Mouse (Mus musculus) neural tube, embryonic 11.5 days (tissue): ENCODE measurements around the gene Atp1a2. TPM values are rescaled to one million over a fixed set of nuclear protein-coding genes. Genes with fewer than 3 reads are reported as not detected.

Experiments used
- ATAC-seq: fragments of 200-750 bp; cut with Nextera tagmentation; 2 replicates; pipeline ENCODE4 v1.8.0; 2017; ENCODE audit warnings: moderate number of reproducible peaks, mild to moderate bottlenecking, moderate TSS enrichment, moderate library complexity; ENCODE audit not compliant: insufficient read depth, low FRiP score, low TSS enrichment
- DNase-seq: peaks from one replicate; pipeline ENCODE4 v3.0.0-alpha.2; 2015; ENCODE audit warnings: low spot score
- H3K27ac ChIP-seq: fragments of 300-500 bp; sonication (generic); 2 replicates; pipeline ENCODE4 v1.5.1; 2014; ENCODE audit warnings: low read depth, mild to moderate bottlenecking, low read length
- H3K27me3 ChIP-seq: fragments of 300-500 bp; sonication (generic); 2 replicates; pipeline ENCODE4 v1.6.1; 2014; ENCODE audit warnings: mild to moderate bottlenecking, low read length, mixed read lengths; ENCODE audit not compliant: control insufficient read depth, insufficient read depth
- H3K36me3 ChIP-seq: fragments of 300-500 bp; sonication (generic); 2 replicates; pipeline ENCODE4 v1.6.1; 2014; ENCODE audit warnings: mild to moderate bottlenecking, low read length, moderate library complexity, mixed read lengths; ENCODE audit not compliant: control insufficient read depth, insufficient read depth
- H3K4me1 ChIP-seq: fragments of 300-500 bp; sonication (generic); 2 replicates; pipeline ENCODE4 v1.6.1; 2014; ENCODE audit warnings: low read length, mixed read lengths; ENCODE audit not compliant: control insufficient read depth, insufficient read depth
- H3K4me2 ChIP-seq: fragments of 300-500 bp; sonication (generic); 2 replicates; pipeline ENCODE4 v1.6.1; 2014; ENCODE audit warnings: low read depth, mild to moderate bottlenecking, moderate library complexity
- H3K4me3 ChIP-seq: fragments of 300-500 bp; sonication (generic); 2 replicates; pipeline ENCODE4 v1.5.1; 2014; ENCODE audit warnings: low read depth, low read length
- H3K9ac ChIP-seq: fragments of 300-500 bp; sonication (generic); 2 replicates; pipeline ENCODE4 v1.6.1; 2014; ENCODE audit warnings: mild to moderate bottlenecking, low read length
- H3K9me3 ChIP-seq: fragments of 300-500 bp; sonication (generic); 2 replicates; pipeline ENCODE4 v1.6.1; 2016; ENCODE audit warnings: low read length; ENCODE audit not compliant: control insufficient read depth
- WGBS: fragments of 180-500 bp; shearing (Covaris S2); extraction: QIAGEN DNeasy Blood & Tissue Kit; methylation state at CpG from one replicate; pipeline ENCODE4 v1.1.7; 2014; 5-methylcytosine and 5-hydroxymethylcytosine counted together
- polyA plus RNA-seq: library from polyadenylated mRNA; unstranded; fragments of >200 nt; fragmentation: Nextera tagmentation; extraction: Ambion mirVana; gene quantifications from 2 replicates; pipeline ENCODE4 v1.2.1, GENCODE M21; 2014

The Atp1a2 gene
- polyA plus RNA-seq, 1 experiment from 2014 or later = 1.3 TPM

GRCm38 (mm10) chr1:172293449-172293848 lies 4.4 kb downstream of the Atp1a2 start:
- DNase-seq = no peak
- Histone ChIP-seq H3K9me3 (no peaks in the 10 kb centered on the region), H3K27me3 (no peaks in the 10 kb centered on the region), H3K4me2 (no peak overlapping the region), H3K27ac (no peak overlapping the region), H3K9ac (no peak overlapping the region), H3K4me3 (no peak overlapping the region), H3K4me1 (peaks cover 3% of the 10 kb centered on the region), H3K36me3 (no peaks in the 10 kb centered on the region)
- WGBS = 88% methylated on average over 11 of the region's 11 CpGs
- ATAC-seq = no peak

- 84% methylated on average over 2 of the region's 2 CpGs for WGBS
- H3K36me3 ChIP-seq = no peaks in the 10 kb centered on the region
- H3K27ac ChIP-seq = no peak overlapping the region
- no peak overlapping the region for H3K9ac ChIP-seq
- H3K27me3 ChIP-seq = no peaks in the 10 kb centered on the region
- H3K4me3 ChIP-seq = no peak overlapping the region
- ATAC-seq (no peak), DNase-seq (no peak)
- H3K9me3 ChIP-seq = no peaks in the 10 kb centered on the region
- no peak overlapping the region for H3K4me2 ChIP-seq
- H3K4me1 ChIP-seq = peaks cover 2% of the 10 kb centered on the region
Measured at GRCm38 (mm10) chr1:172292880-172293279, 5.0 kb downstream of the Atp1a2 start.

GRCm38 (mm10) chr1:172289617-172289946 lies 8.3 kb downstream of the Atp1a2 start:
- Histone ChIP-seq H3K27me3 (no peaks in the 10 kb centered on the region), H3K4me1 (no peaks in the 10 kb centered on the region), H3K4me3 (no peak overlapping the region), H3K9me3 (no peaks in the 10 kb centered on the region), H3K9ac (no peak overlapping the region), H3K36me3 (no peaks in the 10 kb centered on the region), H3K27ac (no peak overlapping the region), H3K4me2 (no peak overlapping the region)
- no peak for ATAC-seq
- 88% methylated on average over 3 of the region's 3 CpGs for whole genome bisulfite sequencing
- DNase-seq = no peak

- no peak overlapping the region for H3K4me2 ChIP-seq
- DNase-seq (no peak), ATAC-seq (no peak)
- no peaks in the 10 kb centered on the region for H3K4me1 ChIP-seq
- H3K27ac ChIP-seq = no peak overlapping the region
- no peak overlapping the region for H3K4me3 ChIP-seq
- no peaks in the 10 kb centered on the region for H3K36me3 ChIP-seq
- no peak overlapping the region for H3K9ac ChIP-seq
- WGBS = 94% methylated on average over 11 of the region's 11 CpGs
- no peaks in the 10 kb centered on the region for H3K9me3 ChIP-seq
- H3K27me3 ChIP-seq = no peaks in the 10 kb centered on the region
Measured at GRCm38 (mm10) chr1:172288900-172289616, 8.8 kb downstream of the Atp1a2 start.

GRCm38 (mm10) chr1:172286740-172287139 lies 11.1 kb downstream of the Atp1a2 start:
- 86% methylated on average over 5 of the region's 5 CpGs for WGBS
- Histone ChIP-seq H3K4me1 (no peaks in the 10 kb centered on the region), H3K4me2 (no peak overlapping the region), H3K36me3 (no peaks in the 10 kb centered on the region), H3K9ac (no peak overlapping the region), H3K27ac (no peak overlapping the region), H3K4me3 (no peak overlapping the region), H3K9me3 (no peaks in the 10 kb centered on the region), H3K27me3 (no peaks in the 10 kb centered on the region)
- ATAC-seq (no peak), DNase-seq (no peak)

- DNase-seq (no peak), ATAC-seq (no peak)
- WGBS = 87% methylated on average over 14 of the region's 14 CpGs
- no peaks in the 10 kb centered on the region for H3K36me3 ChIP-seq
- no peaks in the 10 kb centered on the region for H3K9me3 ChIP-seq
- H3K4me1 ChIP-seq = no peaks in the 10 kb centered on the region
- no peak overlapping the region for H3K9ac ChIP-seq
- no peak overlapping the region for H3K27ac ChIP-seq
- no peak overlapping the region for H3K4me2 ChIP-seq
- H3K27me3 ChIP-seq = no peaks in the 10 kb centered on the region
- H3K4me3 ChIP-seq = no peak overlapping the region
Measured at GRCm38 (mm10) chr1:172284221-172284620, 13.6 kb downstream of the Atp1a2 start.

GRCm38 (mm10) chr1:172283073-172283472 lies 14.8 kb downstream of the Atp1a2 start:
- no peaks in the 10 kb centered on the region for H3K36me3 ChIP-seq
- no peaks in the 10 kb centered on the region for H3K4me1 ChIP-seq
- no peak for ATAC-seq
- WGBS = 92% methylated on average over 6 of the region's 6 CpGs
- no peak overlapping the region for H3K27ac ChIP-seq
- no peak for DNase-seq
- no peak overlapping the region for H3K4me3 ChIP-seq
- no peaks in the 10 kb centered on the region for H3K27me3 ChIP-seq
- H3K9me3 ChIP-seq = no peaks in the 10 kb centered on the region
- no peak overlapping the region for H3K4me2 ChIP-seq
- H3K9ac ChIP-seq = no peak overlapping the region

- no peak overlapping the region for H3K9ac ChIP-seq
- H3K27me3 ChIP-seq = no peaks in the 10 kb centered on the region
- H3K9me3 ChIP-seq = no peaks in the 10 kb centered on the region
- WGBS = 84% methylated on average over 10 of the region's 10 CpGs
- H3K4me2 ChIP-seq = no peak overlapping the region
- ATAC-seq = no peak
- no peak overlapping the region for H3K27ac ChIP-seq
- H3K36me3 ChIP-seq = no peaks in the 10 kb centered on the region
- no peaks in the 10 kb centered on the region for H3K4me1 ChIP-seq
- no peak for DNase-seq
- no peak overlapping the region for H3K4me3 ChIP-seq
Measured at GRCm38 (mm10) chr1:172281522-172282254, 16.2 kb downstream of the Atp1a2 start.
